Mouse (Mus musculus) bone marrow, adult 2 months (tissue): Measurements from ENCODE around the gene Llcfc1.

Experiments used
- CTCF ChIP-seq: fragments of 200-500 bp; IDR thresholded peaks from 2 replicates; pipeline ENCODE4 v1.5.1; 2011; ENCODE audit warnings: low read length, control low read depth; ENCODE audit not compliant: control insufficient read depth, insufficient read depth
- POLR2A ChIP-seq: fragments of 200-500 bp; IDR thresholded peaks from 2 replicates; pipeline ENCODE4 v1.6.1; 2011; ENCODE audit warnings: low read depth, mild to moderate bottlenecking, control low read depth, low read length, borderline replicate concordance; ENCODE audit not compliant: control insufficient read depth

- TF ChIP-seq CTCF (no peak), POLR2A (no peak)
Measured at GRCm38 (mm10) chr6:41653173-41653572, 31.1 kb upstream of the Llcfc1 start.
